Mouse (Mus musculus) layer of hippocampus, adult 8-10 months (tissue): ENCODE results near the gene 9130230L23Rik. TPM values are rescaled to one million over a fixed set of nuclear protein-coding genes. Genes with fewer than 3 reads are reported as not detected.
A peak's percentile ranks its signal among the peaks of the same experiment; 100 is the strongest.
"Not testable (repeated sequence)": the region's sequence is repeated elsewhere in the genome, so short reads cannot be mapped to it uniquely, and the experiment has no call there.

Source experiments
- DNase-seq, 2 experiments: peaks; one replicate each; pipeline ENCODE4 v3.0.0; 2022; ENCODE audit warnings: low spot score in 2 of 2
- total RNA-seq, 4 experiments: library from RNA; stranded (reverse); gene quantifications; 2 replicates each; pipeline ENCODE4 v1.2.4; 2022

The 9130230L23Rik gene
- total RNA-seq, 4 experiments from 2014 or later, result not detected

- no peak for DNase-seq
Measured at GRCm38 (mm10) chr5:66005041-66005678, 1.1 kb upstream of the 9130230L23Rik start.

GRCm38 (mm10) chr5:66001232-66001631 lies 2.9 kb downstream of the 9130230L23Rik start:
- no peak for DNase-seq

GRCm38 (mm10) chr5:66000567-66001125 lies 3.4 kb downstream of the 9130230L23Rik start:
- DNase-seq, result no peak

GRCm38 (mm10) chr5:66000074-66000473 lies 4.0 kb downstream of the 9130230L23Rik start:
- no peak for DNase-seq

- DNase-seq, result no peak
Measured at GRCm38 (mm10) chr5:65999106-65999505, 5.0 kb downstream of the 9130230L23Rik start.

- DNase-seq, result no peak
Measured at GRCm38 (mm10) chr5:65997813-65998212, 6.3 kb downstream of the 9130230L23Rik start.

- DNase-seq, result no peak
Measured at GRCm38 (mm10) chr5:65994643-65995042, 9.4 kb downstream of the 9130230L23Rik start.

- no peak for DNase-seq
Measured at GRCm38 (mm10) chr5:65991191-65991590, 12.9 kb downstream of the 9130230L23Rik start.

- not testable (repeated sequence) for DNase-seq
Measured at GRCm38 (mm10) chr5:65987004-65987403, 17.1 kb downstream of the 9130230L23Rik start.

- no peak for DNase-seq
Measured at GRCm38 (mm10) chr5:65986426-65986825, 17.7 kb downstream of the 9130230L23Rik start.

- no peak for DNase-seq
Measured at GRCm38 (mm10) chr5:65975731-65976130, 28.4 kb downstream of the 9130230L23Rik start.

- DNase-seq, result no peak
Measured at GRCm38 (mm10) chr5:65973189-65973588, 30.9 kb downstream of the 9130230L23Rik start.

- DNase-seq, result no peak
Measured at GRCm38 (mm10) chr5:65968004-65968403, 36.1 kb downstream of the 9130230L23Rik start.

GRCm38 (mm10) chr5:65967091-65967490 lies 37.0 kb downstream of the 9130230L23Rik start:
- no peak for DNase-seq

- DNase-seq, result no peak
Measured at GRCm38 (mm10) chr5:65965771-65966279, 38.3 kb downstream of the 9130230L23Rik start.

GRCm38 (mm10) chr5:65963291-65963690 lies 40.8 kb downstream of the 9130230L23Rik start:
- no peak for DNase-seq

GRCm38 (mm10) chr5:65960597-65960950 lies 43.5 kb downstream of the 9130230L23Rik start:
- no peak for DNase-seq

- DNase-seq, result no peak
Measured at GRCm38 (mm10) chr5:65959893-65960596, 44.0 kb downstream of the 9130230L23Rik start.

GRCm38 (mm10) chr5:65958597-65958996 lies 45.5 kb downstream of the 9130230L23Rik start:
- DNase-seq, result peak in 1 of 2 experiments; percentile 42

GRCm38 (mm10) chr5:65956144-65957008 lies 47.7 kb downstream of the 9130230L23Rik start:
- DNase-seq, result no peak

- peak; percentile 40 to 78 for DNase-seq
Measured at GRCm38 (mm10) chr5:65955343-65956143, 48.5 kb downstream of the 9130230L23Rik start.
